Mouse (Mus musculus) thymus, adult 2 months (tissue): ENCODE results near the gene Prrc2b. TPM values are rescaled to one million over a fixed set of nuclear protein-coding genes. Genes with fewer than 3 reads are reported as not detected.

Experiments
- DNase-seq: peaks from one replicate; pipeline ENCODE4 v3.0.0; 2021
- H3K27ac ChIP-seq: fragments of 200-500 bp; 2 replicates; pipeline ENCODE4 v1.5.1; 2012; ENCODE audit warnings: low read length, control low read depth; ENCODE audit not compliant: control insufficient read depth, insufficient read depth
- H3K27me3 ChIP-seq: fragments of 200-500 bp; 2 replicates; pipeline ENCODE4 v1.6.1; 2012; ENCODE audit warnings: mild to moderate bottlenecking, low read length, moderate library complexity, mixed read lengths; ENCODE audit not compliant: control insufficient read depth, insufficient read depth
- H3K36me3 ChIP-seq: fragments of 200-500 bp; 2 replicates; pipeline ENCODE4 v1.6.1; 2012; ENCODE audit warnings: mild to moderate bottlenecking, low read length, moderate library complexity; ENCODE audit not compliant: control insufficient read depth, insufficient read depth
- H3K4me1 ChIP-seq: fragments of 200-500 bp; replicated peaks from 2 replicates; pipeline ENCODE4 v1.6.1; 2012; ENCODE audit warnings: low read length; ENCODE audit not compliant: control insufficient read depth, insufficient read depth
- H3K4me3 ChIP-seq: fragments of 200-500 bp; 2 replicates; pipeline ENCODE4 v1.5.1; 2012; ENCODE audit warnings: mild to moderate bottlenecking, low read length, control low read depth, moderate library complexity; ENCODE audit not compliant: control insufficient read depth, insufficient read depth
- CTCF ChIP-seq: fragments of 200-500 bp; IDR thresholded peaks from 2 replicates; pipeline ENCODE4 v1.5.1; 2012; ENCODE audit warnings: mild to moderate bottlenecking, control low read depth, low read length, moderate library complexity, borderline replicate concordance; ENCODE audit not compliant: control insufficient read depth, poor library complexity, insufficient read depth; ENCODE audit errors: extremely low read depth
- POLR2A ChIP-seq: fragments of 200-500 bp; IDR thresholded peaks from 2 replicates; pipeline ENCODE4 v1.6.1; 2012; ENCODE audit warnings: mild to moderate bottlenecking, low read length, control low read depth, moderate library complexity; ENCODE audit not compliant: control insufficient read depth, poor library complexity, insufficient read depth; ENCODE audit errors: extremely low read depth
- WGBS: fragments of 180-500 bp; shearing (Covaris S2); methylation state at CpG from one replicate; pipeline ENCODE4 v1.1.7; 2018; 5-methylcytosine and 5-hydroxymethylcytosine counted together
- polyA plus RNA-seq: library from polyadenylated mRNA; depleted of rRNA; stranded (reverse); fragments of >200 nt; gene quantifications from 2 replicates; pipeline ENCODE4 v1.2.3, GENCODE M21; 2012

The Prrc2b gene
- polyA plus RNA-seq, 1 experiment, result 104 TPM

- no peaks in the 10 kb centered on the region for H3K36me3 ChIP-seq
- H3K4me1 ChIP-seq, result peaks cover 26% of the 10 kb centered on the region
- TF ChIP-seq CTCF (no peak), POLR2A (no peak)
- WGBS, result 90% methylated on average over 5 of the region's 5 CpGs
- no peak for DNase-seq
- H3K27ac ChIP-seq, result no peak overlapping the region
- H3K27me3 ChIP-seq, result no peaks in the 10 kb centered on the region
- H3K4me3 ChIP-seq, result no peak overlapping the region
These were observed 22.4 kb upstream of the Prrc2b start for GRCm38 (mm10) chr2:32128536-32128841.

DNA sequence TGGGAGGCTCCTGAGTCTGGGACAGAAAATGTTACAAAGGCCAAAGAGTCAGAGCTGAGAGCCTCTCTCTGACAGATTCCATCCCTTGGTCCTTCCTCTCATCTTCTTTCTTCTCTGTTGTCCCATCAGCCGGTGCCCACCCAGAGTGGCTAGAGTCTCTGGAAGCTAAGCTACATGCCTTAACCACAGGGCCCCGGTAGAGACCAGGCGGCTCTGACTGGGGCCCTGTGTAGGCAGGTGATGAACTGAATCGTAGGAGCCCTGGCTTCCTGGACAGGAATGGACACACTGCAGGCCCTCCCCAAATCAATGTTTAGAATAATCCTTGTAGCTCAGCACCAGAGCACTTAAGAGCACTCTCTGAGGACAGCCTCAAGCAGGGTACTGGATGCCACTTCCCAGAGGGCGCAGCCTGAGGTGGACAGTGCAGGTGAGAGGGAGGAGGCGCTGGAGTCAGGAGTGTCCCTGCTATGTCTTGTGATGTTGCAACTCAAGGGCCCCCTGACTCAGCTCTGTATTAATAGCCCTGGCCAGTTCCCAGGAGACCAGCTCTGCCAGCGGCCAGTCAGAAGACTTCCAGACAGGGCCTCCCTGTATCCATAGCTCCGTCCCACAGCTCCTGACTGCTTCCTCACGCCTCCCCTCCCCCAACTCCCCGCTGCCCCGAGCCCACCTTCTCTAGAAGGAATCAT, 21.4 kb upstream of the Prrc2b start:
- H3K27ac ChIP-seq, result no peak overlapping the region
- no peak for DNase-seq
- TF ChIP-seq CTCF, result no peak
- TF ChIP-seq POLR2A, result no peak
- H3K36me3 ChIP-seq, result no peaks in the 10 kb centered on the region
- H3K4me3 ChIP-seq, result no peak overlapping the region
- 87% methylated on average over 11 of the region's 11 CpGs for WGBS
- peaks cover 26% of the 10 kb centered on the region for H3K4me1 ChIP-seq
- no peaks in the 10 kb centered on the region for H3K27me3 ChIP-seq

GRCm38 (mm10) chr2:32130435-32130834, 20.4 kb upstream of the Prrc2b start:
- TF ChIP-seq CTCF (no peak), POLR2A (no peak)
- Histone ChIP-seq H3K4me1 (peaks cover 26% of the 10 kb centered on the region), H3K27ac (no peak overlapping the region), H3K36me3 (no peaks in the 10 kb centered on the region), H3K4me3 (no peak overlapping the region), H3K27me3 (no peaks in the 10 kb centered on the region)
- DNase-seq, result peak; percentile 65
- 34% methylated on average over 6 of the region's 6 CpGs for WGBS

- H3K4me3 ChIP-seq, result no peak overlapping the region
- DNase-seq, result no peak
- WGBS, result 94% methylated on average over 9 of the region's 9 CpGs
- TF ChIP-seq CTCF (no peak), POLR2A (no peak)
- peaks cover 26% of the 10 kb centered on the region for H3K4me1 ChIP-seq
- H3K27me3 ChIP-seq, result no peaks in the 10 kb centered on the region
- peak overlapping the region; percentile 72 for H3K27ac ChIP-seq
- no peaks in the 10 kb centered on the region for H3K36me3 ChIP-seq
These were observed 19.6 kb upstream of the Prrc2b start for GRCm38 (mm10) chr2:32131205-32131834.

GRCm38 (mm10) chr2:32131866-32132566, 18.9 kb upstream of the Prrc2b start:
- Histone ChIP-seq H3K27ac (peak overlapping the region; percentile 72), H3K36me3 (no peaks in the 10 kb centered on the region), H3K4me1 (peaks cover 26% of the 10 kb centered on the region), H3K4me3 (no peak overlapping the region), H3K27me3 (no peaks in the 10 kb centered on the region)
- no peak for TF ChIP-seq POLR2A
- TF ChIP-seq CTCF, result no peak
- no peak for DNase-seq
- WGBS, result 48% methylated on average over 6 of the region's 6 CpGs

- no peaks in the 10 kb centered on the region for H3K27me3 ChIP-seq
- H3K4me1 ChIP-seq, result peaks cover 25% of the 10 kb centered on the region
- 26% methylated on average over 12 of the region's 12 CpGs for WGBS
- no peak overlapping the region for H3K4me3 ChIP-seq
- peak overlapping the region; percentile 56; the same call in 1 of the 2 replicates for H3K27ac ChIP-seq
- DNase-seq, result peak; percentile 32
- TF ChIP-seq CTCF, result no peak
- TF ChIP-seq POLR2A, result no peak
- H3K36me3 ChIP-seq, result no peaks in the 10 kb centered on the region
These were observed 18.3 kb upstream of the Prrc2b start for GRCm38 (mm10) chr2:32132567-32132992.
